Comparison of ENCODE assay signal across 10 mouse cellular contexts in the genomic region with DNA sequence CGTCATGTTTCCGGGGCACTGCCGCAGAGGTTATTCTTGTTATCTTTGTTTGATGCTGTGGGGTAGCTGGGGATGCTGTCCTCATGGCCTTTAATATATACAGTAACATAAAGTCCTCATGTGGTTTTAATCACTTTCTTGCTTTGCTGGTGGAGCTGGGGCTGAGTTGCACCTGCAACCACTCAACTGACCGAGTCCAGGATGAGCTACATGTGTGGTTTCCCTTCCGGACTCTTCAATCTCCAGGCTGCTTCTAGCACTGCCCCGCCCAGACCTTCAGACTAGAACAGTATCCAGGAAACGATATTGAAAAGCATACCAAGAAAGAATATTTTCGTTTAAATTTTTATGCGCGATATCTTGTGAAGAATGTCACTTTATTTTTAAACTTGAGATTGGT.
A peak's percentile ranks its signal among the peaks of the same experiment; 100 is the strongest.
DNase-seq lines count a peak whose midpoint lies in the region; ATAC-seq and TF ChIP-seq lines count a peak whose summit lies in the region.
"Had no signal": no experiment of that assay in that cellular context is flagged by ENCODE, and none has a peak within 500 bp of the region (broad histone marks: within the 10 kb centered on the region; RNA-seq: fewer than 3 reads in every experiment).

No protein-coding gene starts in this region.

- H3K9me3 ChIP-seq in forebrain, postnatal 0 days (ENCODE audit: low read length) = no peaks in the 10 kb centered on the region
- H3K9me3 ChIP-seq in forebrain, embryonic 10.5 days = no peaks in the 10 kb centered on the region
- no peaks in the 10 kb centered on the region for H3K9me3 ChIP-seq in limb, embryonic 11.5 days (ENCODE audit: control insufficient read depth, low read length)
- H3K9me3 ChIP-seq in limb, embryonic 10.5 days (replicated peaks) = no peaks in the 10 kb centered on the region
- no peaks in the 10 kb centered on the region for H3K9me3 ChIP-seq in embryonic facial prominence, embryonic 11.5 days (replicated peaks; ENCODE audit: control insufficient read depth, low read length)
- no peaks in the 10 kb centered on the region for H3K9me3 ChIP-seq in limb, embryonic 12.5 days
- H3K9me3 ChIP-seq: liver, embryonic 15.5 days had no signal

- no peak for DNase-seq in forebrain, postnatal 0 days
- DNase-seq in forebrain, embryonic 10.5 days (ENCODE audit: extremely low spot score, low spot score) = no peak
- peak; percentile 32 for DNase-seq in limb, embryonic 11.5 days (ENCODE audit: low spot score)
- no peak for DNase-seq in limb, embryonic 10.5 days (ENCODE audit: low spot score)
- DNase-seq in embryonic facial prominence, embryonic 11.5 days (ENCODE audit: low spot score) = peak; percentile 69
- no peak for DNase-seq in cerebellum, adult 11 months
- no peak for DNase-seq in cerebellum, postnatal 36 days

- H3K9ac ChIP-seq in forebrain, postnatal 0 days = no peak overlapping the region
- no peak overlapping the region for H3K9ac ChIP-seq in limb, embryonic 11.5 days (ENCODE audit: low read length)
- H3K9ac ChIP-seq in embryonic facial prominence, embryonic 11.5 days (replicated peaks; ENCODE audit: low read length) = no peak overlapping the region
- H3K9ac ChIP-seq in limb, embryonic 12.5 days (replicated peaks) = no peak overlapping the region
- H3K9ac ChIP-seq: liver, embryonic 15.5 days had no signal

- ATAC-seq in forebrain, postnatal 0 days = no peak
- ATAC-seq in limb, embryonic 11.5 days (ENCODE audit: insufficient number of reproducible peaks, low FRiP score, low TSS enrichment, low read depth) = no peak
- no peak; the same call in 1 of the 2 replicates for ATAC-seq in embryonic facial prominence, embryonic 11.5 days (replicated peaks; ENCODE audit: insufficient number of reproducible peaks, low FRiP score, low TSS enrichment, low read depth)
- ATAC-seq in limb, embryonic 12.5 days (ENCODE audit: insufficient number of reproducible peaks, insufficient read depth, low FRiP score, low TSS enrichment, low read depth) = no peak

- H3K4me2 ChIP-seq in forebrain, postnatal 0 days (ENCODE audit: low read depth) = no peak overlapping the region
- no peak overlapping the region for H3K4me2 ChIP-seq in limb, embryonic 11.5 days (ENCODE audit: low read depth, severe bottlenecking)
- H3K4me2 ChIP-seq in embryonic facial prominence, embryonic 11.5 days (ENCODE audit: low read depth, low read length) = no peak overlapping the region
- peak overlapping the region; percentile 9 for H3K4me2 ChIP-seq in limb, embryonic 12.5 days
- H3K4me2 ChIP-seq: heart, embryonic 11.5 days; liver, embryonic 15.5 days had no signal

- no peak for TF ChIP-seq CTCF in forebrain, postnatal 0 days (IDR thresholded peaks at IDR 0.05; ENCODE audit: low read depth)

- WGBS in forebrain, postnatal 0 days = 80% methylated on average over 10 of the region's 10 CpGs
- WGBS in forebrain, embryonic 10.5 days = 88% methylated on average over 10 of the region's 10 CpGs
- 65% methylated on average over 10 of the region's 10 CpGs for WGBS in limb, embryonic 11.5 days
- WGBS in limb, embryonic 10.5 days = 71% methylated on average over 10 of the region's 10 CpGs
- 61% methylated on average over 10 of the region's 10 CpGs for WGBS in embryonic facial prominence, embryonic 11.5 days
- WGBS in limb, embryonic 12.5 days = 60% methylated on average over 10 of the region's 10 CpGs

- H3K4me1 ChIP-seq in forebrain, postnatal 0 days (ENCODE audit: insufficient read depth) = no peaks in the 10 kb centered on the region
- H3K4me1 ChIP-seq in forebrain, embryonic 10.5 days = no peaks in the 10 kb centered on the region
- H3K4me1 ChIP-seq in limb, embryonic 11.5 days (ENCODE audit: control insufficient read depth, insufficient read depth, low read length) = no peaks in the 10 kb centered on the region
- peaks cover 8% of the 10 kb centered on the region; the same call in 1 of the 2 replicates for H3K4me1 ChIP-seq in limb, embryonic 10.5 days
- no peaks in the 10 kb centered on the region for H3K4me1 ChIP-seq in embryonic facial prominence, embryonic 11.5 days (ENCODE audit: control insufficient read depth, insufficient read depth, low read length)
- H3K4me1 ChIP-seq in limb, embryonic 12.5 days (replicated peaks) = peaks cover 6% of the 10 kb centered on the region; the same call in 1 of the 2 replicates
- H3K4me1 ChIP-seq: liver, embryonic 15.5 days had no signal

- no peaks in the 10 kb centered on the region for H3K36me3 ChIP-seq in forebrain, postnatal 0 days (ENCODE audit: insufficient read depth)
- no peaks in the 10 kb centered on the region for H3K36me3 ChIP-seq in forebrain, embryonic 10.5 days (replicated peaks)
- H3K36me3 ChIP-seq in limb, embryonic 11.5 days (ENCODE audit: control insufficient read depth, insufficient read depth, low read length) = no peaks in the 10 kb centered on the region
- H3K36me3 ChIP-seq in limb, embryonic 10.5 days = no peaks in the 10 kb centered on the region
- no peaks in the 10 kb centered on the region for H3K36me3 ChIP-seq in embryonic facial prominence, embryonic 11.5 days (replicated peaks; ENCODE audit: control insufficient read depth, insufficient read depth, low read depth, low read length)
- H3K36me3 ChIP-seq in limb, embryonic 12.5 days = no peaks in the 10 kb centered on the region
- H3K36me3 ChIP-seq: liver, embryonic 15.5 days had no signal

- H3K27me3 ChIP-seq in forebrain, postnatal 0 days (ENCODE audit: insufficient read depth, low read length) = no peaks in the 10 kb centered on the region
- no peaks in the 10 kb centered on the region for H3K27me3 ChIP-seq in forebrain, embryonic 10.5 days (ENCODE audit: poor library complexity, severe bottlenecking)
- H3K27me3 ChIP-seq in limb, embryonic 11.5 days (ENCODE audit: control insufficient read depth, insufficient read depth, low read length) = no peaks in the 10 kb centered on the region
- no peaks in the 10 kb centered on the region for H3K27me3 ChIP-seq in limb, embryonic 10.5 days (ENCODE audit: low read depth, poor library complexity, severe bottlenecking)
- no peaks in the 10 kb centered on the region for H3K27me3 ChIP-seq in embryonic facial prominence, embryonic 11.5 days (ENCODE audit: control insufficient read depth, insufficient read depth, low read length)
- no peaks in the 10 kb centered on the region for H3K27me3 ChIP-seq in limb, embryonic 12.5 days
- H3K27me3 ChIP-seq: liver, embryonic 15.5 days had no signal

- peak overlapping the region; percentile 29; the same call in 1 of the 2 replicates for H3K27ac ChIP-seq in forebrain, postnatal 0 days (ENCODE audit: low read depth, low read length)
- H3K27ac ChIP-seq in forebrain, embryonic 10.5 days = no peak overlapping the region
- no peak overlapping the region for H3K27ac ChIP-seq in limb, embryonic 11.5 days (replicated peaks; ENCODE audit: low read depth, low read length)
- no peak overlapping the region for H3K27ac ChIP-seq in limb, embryonic 10.5 days
- no peak overlapping the region for H3K27ac ChIP-seq in embryonic facial prominence, embryonic 11.5 days (replicated peaks; ENCODE audit: low read depth, low read length)
- no peak overlapping the region for H3K27ac ChIP-seq in limb, embryonic 12.5 days
- H3K27ac ChIP-seq: liver, embryonic 15.5 days had no signal

- H3K4me3 ChIP-seq in forebrain, postnatal 0 days (ENCODE audit: low read depth, low read length) = no peak overlapping the region
- H3K4me3 ChIP-seq in forebrain, embryonic 10.5 days = no peak overlapping the region
- no peak overlapping the region for H3K4me3 ChIP-seq in limb, embryonic 11.5 days (ENCODE audit: low read depth, low read length)
- H3K4me3 ChIP-seq in limb, embryonic 10.5 days = no peak overlapping the region
- H3K4me3 ChIP-seq in embryonic facial prominence, embryonic 11.5 days (ENCODE audit: low read depth, low read length) = no peak overlapping the region
- no peak overlapping the region for H3K4me3 ChIP-seq in limb, embryonic 12.5 days (replicated peaks)
- H3K4me3 ChIP-seq: liver, embryonic 15.5 days had no signal

Comparison
In these comparisons a context has a peak if more than half of its experiments do, and no peak if none do; other contexts are left out.
1. DNase-seq: peak in limb, embryonic 11.5 days (single experiment) and embryonic facial prominence, embryonic 11.5 days (single experiment); none in forebrain, postnatal 0 days (single experiment), forebrain, embryonic 10.5 days (single experiment), limb, embryonic 10.5 days (single experiment), cerebellum, adult 11 months (single experiment) and cerebellum, postnatal 36 days (0 of 2).